Mouse (Mus musculus) Muller cell, postnatal 12 days (primary cell): Measurements from ENCODE around the gene Elmo1.

Experiments
- DNase-seq: peaks from one replicate; pipeline ENCODE4 v3.0.0-alpha.2; 2015; ENCODE audit errors: inconsistent ontology term

Elmo1 gene

DNA sequence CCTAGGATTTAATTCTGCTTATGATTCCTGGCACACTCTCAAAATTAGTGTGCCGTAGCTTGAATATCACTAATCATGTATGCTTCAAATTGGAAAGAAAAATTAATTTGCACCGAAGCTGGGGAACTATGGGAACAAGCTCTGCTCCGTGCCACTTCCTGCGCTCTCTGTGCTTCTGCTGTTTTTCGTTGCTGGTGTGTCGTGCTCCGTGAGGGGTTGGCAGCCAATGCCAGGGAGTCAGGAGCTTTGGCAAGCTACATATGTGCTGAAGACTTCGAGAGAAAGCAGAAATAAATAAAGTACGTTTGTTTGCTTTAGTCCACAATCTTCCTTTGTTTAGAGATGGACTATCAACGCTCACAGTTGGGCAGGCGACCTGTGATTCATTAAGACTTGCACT is 225.7 kb downstream of the Elmo1 start:
- no peak for DNase-seq

DNA sequence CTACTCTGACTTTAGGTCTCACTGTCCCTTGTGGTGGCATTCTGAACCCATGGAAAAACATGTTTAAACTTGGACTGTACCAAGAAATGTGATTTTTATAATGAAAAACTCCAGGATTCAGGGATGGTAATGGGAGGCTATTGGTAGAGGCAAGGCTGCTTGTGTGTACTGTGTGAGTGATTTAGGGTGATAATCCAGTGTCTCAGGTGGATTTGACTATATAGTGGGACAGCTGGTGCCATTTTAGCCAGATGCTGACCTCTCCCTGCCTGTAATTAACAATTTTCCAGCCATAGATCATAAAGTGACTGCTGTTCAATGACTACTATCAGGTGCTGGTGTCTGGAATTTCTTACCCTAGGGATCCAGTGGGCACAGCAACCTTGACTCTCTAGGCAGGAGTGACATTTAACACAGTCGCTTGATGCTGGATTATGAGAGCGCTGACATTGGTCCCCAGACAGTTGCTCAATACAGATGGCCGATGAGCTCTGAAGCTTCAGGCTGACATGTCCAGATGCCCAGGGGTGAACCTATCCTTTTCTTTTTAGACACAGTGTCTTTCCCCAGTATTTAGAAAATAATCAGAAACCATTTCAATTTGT is 228.3 kb downstream of the Elmo1 start:
- DNase-seq = no peak

DNA sequence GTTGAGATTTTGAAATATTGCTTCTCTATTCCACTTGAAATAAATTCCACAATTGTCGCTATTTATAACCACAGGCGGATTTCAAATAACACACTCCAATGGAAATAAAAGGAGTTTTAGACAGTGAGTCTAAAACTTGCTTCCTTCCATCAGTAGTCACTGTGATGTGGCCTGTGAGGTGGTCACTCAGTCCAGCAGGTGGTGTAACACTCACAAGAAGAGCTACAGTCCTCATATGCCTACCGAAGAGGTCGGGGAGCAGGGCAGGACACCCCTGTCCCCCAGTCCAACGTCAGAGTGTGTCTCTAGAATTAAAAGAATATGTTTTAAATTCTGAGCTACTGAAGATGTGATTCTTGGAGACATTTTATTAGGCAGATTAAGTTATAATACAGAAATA is 229.8 kb downstream of the Elmo1 start:
- DNase-seq = no peak

DNA sequence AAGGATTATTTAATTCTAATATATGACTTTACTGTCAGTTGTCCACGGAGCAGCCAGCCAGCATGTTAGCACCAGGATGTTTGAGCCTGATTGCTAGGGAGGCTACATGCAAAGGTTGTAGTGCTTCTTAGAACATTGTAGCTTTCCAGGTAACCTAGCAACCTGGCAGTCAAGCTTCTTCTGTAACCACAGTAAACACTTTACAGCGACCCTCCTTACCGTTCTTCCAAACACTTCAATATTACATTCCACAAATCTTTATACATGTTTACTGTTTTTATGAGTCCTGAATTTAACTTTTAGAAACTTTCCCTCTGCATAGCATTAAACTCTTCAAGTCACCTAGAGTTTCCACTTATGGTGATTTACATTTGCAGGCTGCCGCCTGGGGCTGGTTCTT is 233.1 kb downstream of the Elmo1 start:
- no peak for DNase-seq

DNA sequence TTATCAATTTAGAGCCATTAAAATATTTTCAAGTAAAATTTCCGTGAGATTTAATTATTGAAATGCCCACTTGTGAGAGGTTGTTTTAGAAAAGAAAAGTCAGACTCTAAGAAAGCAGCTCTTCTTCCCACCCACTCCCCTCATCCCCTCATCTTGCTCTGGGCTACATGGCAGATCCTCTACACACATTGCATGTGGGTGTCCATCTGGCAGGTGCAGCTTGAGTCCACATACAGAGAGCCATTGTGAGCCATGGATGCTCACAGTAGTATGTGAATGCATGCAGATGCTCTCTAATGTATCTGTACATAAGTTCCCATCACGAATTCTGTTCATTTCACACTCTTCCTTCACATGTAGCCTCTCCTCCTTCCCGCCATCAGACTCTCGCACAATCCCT is 236.7 kb downstream of the Elmo1 start:
- no peak for DNase-seq

DNA sequence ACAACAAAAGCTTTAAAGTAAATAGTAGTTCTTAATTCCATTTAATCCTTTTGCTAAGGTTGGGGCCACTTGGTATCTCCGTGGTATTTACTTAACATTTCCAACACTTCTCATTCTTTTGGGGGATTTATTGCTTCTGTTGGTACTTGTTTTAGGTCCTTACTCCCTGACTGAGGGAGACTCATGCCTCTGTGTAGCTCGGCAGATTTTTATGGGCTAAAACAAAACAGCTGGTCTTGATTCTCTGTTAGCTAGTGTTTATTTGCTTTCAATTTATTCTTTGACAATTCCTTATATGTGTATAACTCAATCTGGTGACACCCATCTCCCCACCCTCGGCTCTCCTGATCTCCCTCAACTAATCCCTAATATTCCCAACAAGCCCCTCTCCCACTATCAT is 237.6 kb downstream of the Elmo1 start:
- DNase-seq = no peak

DNA sequence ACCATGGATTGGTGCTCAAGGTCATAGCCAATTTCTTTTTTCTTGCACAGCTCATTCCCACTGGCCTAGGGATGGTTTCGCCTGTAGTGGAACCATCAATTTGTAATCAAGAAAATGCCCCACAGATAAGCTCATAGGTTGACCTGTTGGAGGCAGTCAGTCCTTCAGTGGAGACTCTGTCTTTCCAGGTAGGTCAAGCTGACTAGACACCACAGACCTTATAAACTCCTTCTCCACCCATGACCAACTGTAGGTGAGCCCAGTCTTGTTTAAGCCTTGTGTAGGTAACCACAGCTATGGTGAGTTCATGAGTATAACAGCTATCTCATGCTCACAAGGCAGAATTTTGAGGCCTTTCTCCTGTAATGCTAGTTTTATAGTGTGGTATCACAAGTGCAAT is 238.3 kb downstream of the Elmo1 start:
- DNase-seq = no peak

DNA sequence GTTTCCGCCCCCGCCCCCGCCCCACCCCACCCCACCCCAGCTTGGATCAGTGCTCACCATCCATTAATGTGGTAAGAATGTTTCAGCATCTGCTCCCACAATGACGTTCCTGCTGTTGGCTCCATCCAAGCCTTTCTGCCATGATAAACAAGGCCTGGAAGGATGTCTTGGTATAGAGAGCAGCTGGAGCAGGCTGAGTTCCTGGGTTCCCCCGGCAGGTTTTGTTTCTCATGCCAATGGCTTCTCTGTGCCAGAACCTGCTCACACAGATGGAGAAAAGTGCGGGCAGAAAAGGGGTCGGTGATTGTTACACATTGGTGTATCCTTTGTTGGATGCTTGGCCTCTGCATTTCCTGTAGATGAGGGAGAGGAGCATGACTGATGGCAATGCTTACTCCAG is 240.6 kb downstream of the Elmo1 start:
- no peak for DNase-seq

DNA sequence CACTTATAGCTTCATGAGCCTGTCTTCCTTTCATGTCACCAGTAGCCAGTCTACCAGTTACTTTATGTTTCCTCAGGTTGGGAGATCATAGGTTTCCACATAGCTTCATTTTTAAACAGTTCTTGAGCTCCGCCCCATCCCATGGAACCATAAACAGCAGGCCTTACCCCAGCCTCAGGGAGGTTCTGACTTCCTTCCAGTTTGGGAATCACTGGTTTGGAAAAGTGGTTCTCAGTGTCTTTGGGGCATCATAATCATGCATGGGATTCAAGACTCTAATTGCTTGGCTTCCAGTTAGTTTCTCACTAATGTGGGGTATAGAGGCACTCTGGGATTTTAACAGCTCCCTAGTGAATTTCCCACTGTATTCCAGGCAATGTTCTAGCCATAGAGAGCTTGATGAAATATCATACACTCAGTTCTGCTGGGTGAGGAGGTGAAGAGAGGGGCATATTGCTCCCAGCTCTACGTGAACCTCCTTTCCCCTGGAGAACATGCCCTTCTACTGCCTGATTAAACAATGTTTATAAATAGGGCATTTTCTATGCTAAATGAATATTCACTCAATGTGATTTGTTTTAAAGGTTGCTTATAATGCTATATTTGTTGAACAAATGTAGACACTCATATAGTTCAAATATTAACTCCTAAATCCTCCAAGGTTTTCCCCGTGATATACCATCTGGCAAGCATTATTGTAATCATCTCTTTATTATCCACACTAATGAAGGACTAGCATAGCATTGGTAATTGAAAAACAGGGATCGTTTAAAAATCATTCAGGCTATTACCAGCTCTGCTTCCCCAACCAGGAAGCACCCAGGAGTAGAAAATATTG is 244.9 kb downstream of the Elmo1 start:
- no peak for DNase-seq

DNA sequence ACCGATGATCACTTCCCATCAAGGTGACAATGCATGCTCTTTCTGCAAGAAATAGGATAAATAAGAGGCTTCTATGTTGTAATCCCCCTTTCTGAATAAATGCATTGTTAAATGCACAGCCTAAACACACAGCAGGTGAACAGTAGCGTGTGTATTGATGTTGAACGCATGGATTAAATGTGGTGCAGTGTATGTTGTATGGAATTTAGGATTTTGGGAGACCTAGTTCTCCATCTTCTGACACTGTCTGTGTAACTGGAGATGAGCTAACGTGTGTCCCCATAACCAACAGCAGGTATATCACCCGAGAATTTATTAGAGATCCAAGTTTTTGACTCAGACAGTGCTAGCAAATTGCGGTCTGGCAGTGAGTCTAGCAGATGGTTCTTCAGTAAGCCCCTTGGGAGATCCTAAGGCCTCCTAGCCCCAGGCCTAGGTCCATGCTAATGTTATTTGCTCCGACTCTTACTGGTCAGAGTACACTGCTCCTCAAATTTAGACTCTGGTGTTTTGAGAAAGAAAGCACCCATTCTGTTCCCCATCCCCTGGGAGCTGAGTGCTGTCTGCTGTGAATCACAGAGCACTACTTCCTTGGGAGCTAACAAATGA is 245.6 kb downstream of the Elmo1 start:
- DNase-seq = no peak

DNA sequence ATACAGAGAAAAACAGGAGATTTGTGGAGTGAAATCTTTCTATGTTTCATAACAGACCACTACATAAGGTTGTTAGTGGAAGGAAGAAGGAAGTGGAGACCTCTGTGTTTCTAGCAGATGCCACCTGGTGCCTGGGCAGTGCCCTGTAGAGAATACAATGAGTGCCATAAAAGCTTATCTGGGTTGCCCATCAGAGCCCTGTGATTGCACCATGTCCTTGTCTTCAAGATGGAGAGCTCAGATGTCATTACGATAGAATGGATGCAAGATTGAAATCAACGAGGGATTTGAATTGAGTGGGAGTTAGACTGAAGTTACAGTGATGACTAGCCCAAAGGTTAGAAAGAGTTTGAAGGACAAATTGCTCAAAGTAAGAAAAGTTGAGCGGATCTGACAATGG is 252.5 kb downstream of the Elmo1 start:
- no peak for DNase-seq

DNA sequence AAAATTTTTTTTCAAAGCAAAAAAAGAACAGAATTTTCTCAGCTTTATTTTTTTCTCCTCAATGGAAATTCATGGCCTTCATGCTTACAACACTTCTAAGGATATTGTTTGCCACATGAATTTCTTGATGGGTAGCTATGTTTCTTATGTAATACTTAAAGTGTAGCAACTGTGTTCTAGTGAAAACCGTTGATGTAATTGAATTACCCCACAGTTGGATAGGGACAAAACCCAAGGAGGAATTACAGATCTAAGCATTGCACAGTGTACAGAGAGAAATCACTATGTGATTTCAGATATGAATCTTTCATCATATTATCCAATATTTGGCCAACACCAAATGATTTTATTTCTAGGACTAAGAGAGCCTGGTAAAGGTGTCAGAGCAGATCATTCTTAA is 259.4 kb downstream of the Elmo1 start:
- no peak for DNase-seq

DNA sequence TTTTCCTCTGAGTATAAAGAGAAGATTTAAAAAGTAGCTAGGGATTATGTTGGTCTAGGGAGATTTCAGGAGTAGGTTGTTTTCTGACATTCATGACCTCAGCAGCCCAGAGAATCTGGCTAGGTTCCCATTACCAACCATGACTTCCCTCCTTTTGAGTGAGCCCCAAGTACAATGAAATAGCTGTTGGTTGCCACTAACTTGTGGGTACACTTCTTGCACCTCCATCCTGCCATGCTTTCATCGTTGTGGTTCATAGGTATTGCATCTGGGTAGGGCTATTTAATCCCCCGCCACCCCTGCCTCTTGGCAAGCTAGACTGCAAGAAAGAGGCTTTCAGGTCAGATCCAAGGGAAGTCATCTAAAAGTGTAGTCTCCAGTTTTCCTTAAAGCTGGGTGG is 262.2 kb downstream of the Elmo1 start:
- DNase-seq = no peak

DNA sequence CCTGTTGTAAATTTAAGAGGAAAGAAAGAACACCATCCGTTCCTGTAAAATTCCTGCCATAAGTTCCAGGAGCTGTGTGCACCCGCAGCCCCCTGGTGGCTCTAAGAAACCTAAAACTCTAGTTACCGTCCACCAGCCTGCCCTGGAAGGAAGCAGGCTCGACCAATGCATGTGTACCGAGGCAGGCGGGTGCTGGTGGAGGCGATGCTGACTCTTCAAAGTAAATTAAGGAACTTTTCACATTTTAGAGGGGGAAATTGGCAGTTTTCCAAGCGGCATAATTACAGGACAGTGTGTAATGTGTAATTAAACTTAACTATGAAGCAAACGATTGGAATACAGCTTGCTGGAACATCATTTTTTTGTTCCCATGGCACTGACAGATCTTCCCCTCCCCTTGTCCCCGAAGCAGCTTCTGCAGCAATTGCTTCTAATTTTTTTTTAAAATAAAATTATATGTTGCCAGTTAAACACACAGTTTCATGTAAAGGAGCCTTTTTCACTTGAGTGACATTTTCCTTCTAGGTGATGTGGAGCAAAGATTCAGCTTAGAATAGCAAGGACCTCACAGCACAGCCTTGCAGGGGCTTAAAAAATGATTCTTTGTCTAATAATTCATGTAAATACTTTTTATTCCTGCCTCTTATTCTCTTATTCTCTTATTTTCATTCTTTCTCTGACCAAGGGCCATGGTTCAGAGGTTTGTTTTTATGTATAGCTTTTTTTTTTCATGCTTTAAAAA is 263.6 kb downstream of the Elmo1 start:
- DNase-seq = peak; percentile 41

DNA sequence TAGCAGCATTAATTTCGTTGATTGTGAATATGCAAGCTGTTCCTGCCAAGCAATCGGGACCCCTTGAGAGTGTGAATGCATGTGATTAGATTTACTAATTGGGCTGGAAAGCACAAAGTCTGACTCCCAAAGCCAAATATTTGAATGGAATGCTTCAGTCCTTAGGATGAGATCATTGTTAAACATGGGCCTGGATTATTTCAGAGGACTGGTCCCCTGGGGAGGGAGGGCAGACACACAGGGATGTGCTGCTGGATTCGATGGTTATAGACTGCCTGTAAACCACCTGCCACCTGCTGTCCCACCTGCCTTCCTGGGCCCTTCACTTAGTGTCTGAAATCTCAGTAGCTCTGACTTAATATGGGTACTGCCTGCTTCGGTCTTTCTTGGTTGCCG is 264.2 kb downstream of the Elmo1 start:
- peak; percentile 90 for DNase-seq

DNA sequence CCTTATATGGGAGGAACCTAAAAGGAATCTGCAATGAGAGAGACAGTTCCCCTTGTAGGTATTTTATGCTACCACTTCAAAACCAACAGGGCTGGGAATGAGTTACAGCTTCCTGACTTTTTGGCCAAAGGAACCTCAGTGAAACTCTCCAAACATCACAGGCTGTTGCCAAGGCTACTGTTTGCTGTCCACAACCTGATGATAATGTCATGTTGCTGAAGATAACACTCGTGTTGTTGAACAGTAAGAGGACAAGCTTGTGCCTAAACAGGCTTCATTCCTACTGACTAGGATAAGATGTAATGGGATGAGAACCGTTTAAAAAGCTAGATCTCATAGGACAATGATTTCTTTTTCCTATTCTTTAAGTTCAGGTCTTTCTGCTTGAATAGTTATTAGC is 272.1 kb downstream of the Elmo1 start:
- no peak for DNase-seq

DNA sequence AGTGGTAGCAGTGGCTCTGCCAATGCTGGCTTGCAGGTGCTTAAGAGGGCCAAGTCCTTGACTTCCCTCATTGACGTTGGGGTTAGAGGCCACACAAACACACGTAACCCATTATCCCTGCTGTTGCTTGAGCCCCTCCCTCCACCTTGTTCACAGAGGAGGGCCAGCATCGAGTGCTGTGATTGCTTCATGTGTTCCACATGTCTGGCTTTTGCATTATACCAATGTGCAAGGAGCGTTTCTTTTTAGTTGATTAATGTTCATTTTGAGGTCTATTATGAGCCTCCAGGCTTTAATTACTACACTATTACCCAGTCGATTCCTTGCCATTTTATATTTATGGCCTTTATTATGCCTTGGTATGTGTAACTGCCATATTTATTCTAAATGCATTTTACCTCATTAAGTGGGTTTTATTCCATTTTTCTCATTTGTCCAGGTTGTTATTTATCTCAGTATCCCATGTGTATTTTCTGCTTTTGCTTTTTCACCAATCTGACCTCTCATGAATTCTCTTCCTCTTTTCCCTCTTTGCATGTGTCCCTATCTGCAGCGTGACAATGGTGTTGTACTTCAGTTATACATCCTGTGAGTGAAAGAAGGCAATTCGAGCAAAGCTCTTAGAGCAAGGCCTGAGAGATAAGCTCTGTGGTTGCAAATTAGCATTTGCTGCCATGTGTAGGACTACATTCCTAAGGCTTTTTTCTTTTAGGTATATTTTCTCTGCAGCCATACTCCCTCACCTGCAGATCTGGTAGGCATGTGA is 275.6 kb downstream of the Elmo1 start:
- no peak for DNase-seq

DNA sequence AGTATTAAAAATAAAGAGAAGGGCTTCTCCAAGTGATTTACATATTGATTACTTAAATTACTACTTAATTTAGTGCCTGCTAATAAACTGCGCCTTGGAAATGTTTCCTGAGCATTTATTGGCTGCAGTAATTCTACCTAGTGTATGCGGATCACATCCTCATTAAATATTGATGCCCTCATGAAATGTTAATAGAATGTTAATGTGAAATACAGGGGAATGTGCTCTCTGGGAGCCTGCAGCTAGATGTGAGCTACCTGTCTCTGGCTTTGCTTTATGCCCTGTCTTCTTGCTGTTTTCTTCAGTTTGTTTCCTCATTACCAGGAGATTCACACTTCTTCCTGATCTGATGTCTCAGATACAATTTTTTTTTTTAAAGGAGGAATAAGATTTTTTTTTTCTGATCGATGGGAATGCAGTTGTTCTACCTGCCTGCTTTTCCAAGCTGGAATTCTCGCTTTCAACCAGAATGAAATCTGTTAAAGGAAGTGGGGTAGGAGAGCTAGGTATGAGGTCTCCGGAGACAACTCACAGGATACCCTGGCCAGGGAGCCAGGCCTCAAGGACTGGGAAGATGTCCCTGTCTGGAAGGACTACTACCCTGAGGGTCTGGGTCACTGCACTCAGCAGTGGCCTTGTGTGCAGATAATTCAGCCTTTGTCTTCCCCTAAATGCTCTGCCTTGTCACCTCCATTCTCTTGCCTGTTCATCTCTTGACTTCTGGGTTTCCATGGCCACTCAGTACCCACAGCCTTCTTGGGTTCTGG is 279.8 kb downstream of the Elmo1 start:
- no peak for DNase-seq

DNA sequence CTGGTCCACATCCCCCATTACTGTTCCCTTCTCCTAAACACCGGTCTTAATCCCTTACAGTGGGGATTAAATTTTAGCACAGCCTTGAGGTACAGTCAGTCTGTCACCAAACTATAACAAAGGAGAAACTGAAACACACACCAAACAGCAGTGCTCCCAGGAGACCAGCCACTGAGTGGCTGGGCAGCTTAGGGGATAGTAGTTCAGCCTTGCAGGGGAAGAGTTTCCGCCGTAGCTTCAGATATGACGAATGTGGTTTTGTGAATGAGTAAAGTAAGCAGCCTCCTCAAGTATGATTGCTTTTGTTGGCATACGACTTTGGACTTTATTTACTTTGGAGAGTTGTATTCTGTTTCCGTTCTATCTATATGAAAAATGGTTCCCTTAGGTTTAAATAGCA is 281.1 kb downstream of the Elmo1 start:
- no peak for DNase-seq

DNA sequence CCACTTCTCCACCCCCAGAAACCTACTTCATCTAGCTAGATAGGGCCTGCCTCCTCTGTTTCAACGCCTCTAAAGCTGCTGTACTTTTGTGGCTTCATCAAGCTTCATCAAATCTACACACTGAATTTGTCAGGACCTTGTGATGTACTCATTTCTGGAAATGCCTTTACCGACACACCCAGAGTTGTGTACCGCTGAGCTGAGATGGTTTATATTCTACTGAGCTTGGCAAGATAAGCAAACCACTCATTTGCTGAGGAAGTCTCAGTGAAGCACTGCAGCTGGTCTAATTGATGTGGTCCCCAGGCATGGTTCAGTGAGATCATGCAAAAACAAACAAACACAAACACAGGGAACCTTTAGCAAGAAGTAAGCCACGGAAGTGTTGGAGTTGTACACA is 281.9 kb downstream of the Elmo1 start:
- DNase-seq = no peak

DNA sequence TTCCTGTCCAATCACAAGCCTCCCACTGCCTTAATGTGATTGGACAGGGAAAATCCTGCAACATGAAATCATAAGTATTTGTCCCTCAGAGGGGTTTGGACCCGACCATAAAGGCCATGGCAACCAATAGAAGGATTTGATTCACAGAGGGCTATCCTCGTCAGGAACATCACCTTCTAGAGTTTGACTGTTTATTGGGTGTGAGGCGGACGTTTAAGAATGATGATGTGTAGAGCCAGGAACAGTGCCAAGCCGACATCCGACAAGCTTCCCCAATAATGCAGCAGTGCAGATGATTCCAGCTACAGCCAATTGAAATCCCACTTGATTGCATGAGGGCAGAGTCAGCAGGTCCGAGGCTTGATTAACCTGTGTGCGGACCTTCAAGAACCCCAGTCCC is 288.5 kb downstream of the Elmo1 start:
- DNase-seq = no peak
